Mouse (Mus musculus): ENCODE measurements at regions not wholly inside any gene's neighbourhood (a gene's known extent, or its start where the extent isn't known, plus 50 kb on each side); places are given as distances from the start of the nearest gene placed in this dataset.

DNA sequence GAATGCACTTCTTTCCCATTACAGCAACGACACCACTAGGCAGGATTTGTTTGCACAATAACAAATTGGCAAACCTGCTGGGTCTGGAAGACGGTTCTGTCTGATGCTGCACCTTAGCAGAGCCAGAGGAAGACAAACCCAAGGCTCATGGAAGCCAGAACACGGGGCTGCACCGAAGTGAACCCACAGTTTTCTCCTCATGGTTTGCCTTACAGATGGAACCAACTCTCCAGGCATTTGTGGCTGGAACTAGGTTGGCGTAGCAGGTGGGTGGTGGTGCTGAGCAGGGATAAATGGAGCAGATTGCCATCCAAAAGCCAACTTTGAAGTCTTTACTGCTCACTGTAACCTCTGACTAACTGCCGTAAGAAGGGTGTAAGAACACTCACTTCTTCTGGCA, 408.4 kb upstream of the Gm6657 start:
- DNase-seq = no peak

DNA sequence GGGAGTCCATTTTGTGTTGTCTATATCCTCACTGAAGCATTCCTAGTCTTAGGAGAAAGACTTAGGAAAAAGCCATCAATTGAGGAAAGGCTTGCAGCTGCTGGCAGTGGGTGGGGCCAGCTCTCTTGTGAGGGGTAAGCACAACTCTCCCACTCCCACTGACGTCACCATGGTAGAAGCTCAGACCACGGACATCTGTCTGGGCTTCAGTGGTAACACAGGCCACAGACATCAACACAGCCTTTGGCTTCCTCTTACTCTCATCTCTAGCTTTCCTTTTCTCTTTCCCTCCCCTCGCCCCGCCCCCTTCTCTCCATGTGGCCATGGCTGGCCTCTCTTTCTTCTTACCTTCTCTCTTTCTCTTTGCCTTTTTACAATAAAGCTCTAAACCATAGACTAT, 407.4 kb upstream of the Gm6657 start:
- no peak for DNase-seq

DNA sequence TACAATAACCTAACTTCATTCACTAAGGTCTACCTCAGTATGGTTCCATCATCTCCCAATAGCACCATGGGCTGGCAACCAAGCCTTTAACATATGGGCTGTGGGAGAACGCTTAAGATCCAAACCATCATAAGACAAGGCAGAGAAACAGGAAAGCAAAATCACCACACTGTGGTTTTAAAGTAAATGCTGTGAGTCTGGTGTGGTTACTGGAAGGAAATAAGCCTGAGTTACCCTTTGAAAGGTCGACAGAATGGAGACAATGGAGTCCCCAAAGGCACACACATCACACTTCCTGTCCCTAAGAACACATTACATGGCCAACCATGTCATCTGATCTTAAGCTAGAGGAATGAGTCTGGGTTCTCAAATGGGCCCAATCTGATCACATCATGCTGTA, 405.8 kb upstream of the Gm6657 start:
- no peak for DNase-seq

DNA sequence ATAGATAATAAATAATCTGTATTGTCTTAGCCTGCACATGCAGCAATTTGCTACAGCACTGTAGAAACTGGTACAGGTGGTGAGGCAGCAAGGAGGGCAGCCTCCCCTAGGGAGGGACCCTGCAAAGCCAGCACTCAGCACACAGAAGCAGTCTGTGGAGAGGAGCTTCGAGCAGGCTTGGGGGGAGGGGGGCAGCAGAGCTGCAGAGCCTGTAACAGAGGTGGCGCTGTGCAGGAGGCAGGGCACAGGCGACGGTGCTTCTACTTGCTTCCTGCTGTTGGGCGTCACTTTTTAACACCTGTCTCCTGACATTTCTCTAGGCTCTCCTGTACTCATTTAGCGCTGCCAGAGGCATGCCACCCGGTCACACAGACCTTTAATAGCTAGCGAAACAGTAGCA, 404.6 kb upstream of the Gm6657 start:
- DNase-seq = peak; percentile 51 to 66

DNA sequence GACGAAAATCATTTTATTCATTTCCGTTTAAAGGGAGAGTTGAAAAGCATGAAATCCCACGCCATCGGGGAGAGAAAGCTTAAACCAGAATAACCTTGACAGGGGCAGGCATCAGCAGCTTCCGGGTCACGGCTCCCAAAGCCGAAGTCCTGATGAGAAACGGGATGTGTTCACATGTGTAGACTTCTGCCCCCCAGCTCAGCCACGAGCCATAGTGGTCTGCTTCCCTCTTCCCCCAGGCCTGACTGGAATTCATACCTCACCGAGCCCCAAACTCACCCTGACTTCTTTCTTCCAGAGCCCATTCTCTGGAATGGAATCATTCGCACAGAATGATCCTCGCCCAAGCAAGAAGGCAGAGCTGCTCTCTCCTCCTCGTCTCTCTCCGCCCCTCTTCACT, 404.2 kb upstream of the Gm6657 start:
- DNase-seq = no peak

DNA sequence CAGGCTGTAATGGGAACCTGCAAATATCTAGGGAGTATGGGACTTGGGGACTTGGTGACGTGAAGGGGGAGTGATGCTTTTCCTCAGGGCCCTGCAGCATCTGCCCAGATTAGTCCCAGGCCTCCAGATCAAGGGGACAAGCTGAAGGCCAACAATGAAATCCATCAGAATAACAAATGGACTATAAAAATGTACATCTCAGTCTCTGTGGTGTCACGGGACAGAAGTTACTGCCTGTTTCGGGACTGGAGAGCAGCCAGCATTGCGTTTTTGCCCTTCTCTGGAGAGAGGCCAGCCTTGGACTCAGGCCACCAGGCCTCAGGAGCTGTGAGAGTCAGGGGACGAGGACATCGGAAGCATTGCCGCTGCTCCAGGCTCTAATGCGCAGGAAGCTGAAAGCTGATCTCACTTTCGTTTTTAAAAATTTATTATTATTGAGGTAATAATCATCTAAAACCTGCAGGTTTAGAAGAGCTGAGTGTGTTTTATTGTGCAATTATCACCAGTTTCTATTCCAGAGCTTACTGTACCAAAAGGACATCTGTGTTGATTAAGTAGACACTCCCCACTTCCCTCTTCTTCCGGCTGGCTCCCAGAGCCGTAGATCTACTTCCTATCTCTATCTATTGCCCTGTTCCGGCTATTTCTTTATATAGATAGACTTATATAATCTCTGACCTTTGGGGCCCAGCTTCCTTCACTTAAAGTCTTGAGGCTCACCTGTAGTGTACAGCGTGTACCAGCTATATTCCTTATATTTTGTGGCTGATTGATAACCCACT, 403.0 kb upstream of the Gm6657 start:
- DNase-seq = peak; percentile 83 to 85

DNA sequence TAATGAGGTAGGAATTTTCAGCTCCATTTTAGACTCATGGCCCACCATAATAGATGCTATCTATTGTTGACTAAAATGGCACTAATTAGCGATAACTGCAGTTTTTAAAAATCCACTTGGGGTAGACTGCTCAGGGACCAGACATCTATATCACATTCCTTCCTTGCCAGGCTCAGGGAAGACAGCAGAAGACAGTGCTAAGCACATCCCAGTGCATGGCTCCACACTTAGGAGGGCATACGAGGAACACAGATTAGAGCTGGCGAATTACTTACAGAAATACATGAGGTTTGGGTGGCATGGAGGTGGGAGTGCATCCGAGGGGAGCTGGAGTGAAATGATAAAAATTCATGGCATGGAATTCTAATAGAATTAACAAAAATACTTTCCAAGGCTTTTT, 395.5 kb upstream of the Gm6657 start:
- DNase-seq = no peak

DNA sequence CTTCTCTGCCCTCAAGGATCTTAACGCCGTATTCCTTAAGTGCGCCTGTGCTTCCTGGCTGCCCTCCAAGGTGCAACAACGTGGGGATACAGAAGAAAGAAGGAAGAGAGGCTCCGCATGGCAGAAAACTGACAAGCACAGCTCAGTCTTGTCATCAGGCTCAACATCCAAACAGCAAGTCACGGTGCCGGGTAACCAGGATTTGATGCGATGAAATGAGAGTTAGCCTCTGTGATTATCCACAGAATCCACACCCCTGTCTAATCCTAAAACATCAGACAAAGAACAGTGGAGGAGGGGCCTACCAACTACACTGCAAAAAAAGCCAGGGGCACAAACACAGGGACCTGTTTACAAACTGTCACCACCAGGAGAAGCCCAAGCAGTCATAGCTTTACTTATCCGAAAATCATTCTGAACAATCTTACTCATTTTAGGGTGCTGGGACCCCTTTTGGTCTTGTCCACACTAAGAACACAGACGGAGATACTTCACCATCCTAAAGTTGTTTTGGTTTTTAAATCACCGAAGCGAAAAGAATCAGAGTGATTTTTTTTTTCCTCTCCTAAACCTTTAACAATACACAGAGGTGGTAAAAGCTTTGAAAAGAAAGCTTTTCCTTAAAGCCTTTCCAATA, 394.8 kb upstream of the Gm6657 start:
- DNase-seq = peak; percentile 20 to 40

DNA sequence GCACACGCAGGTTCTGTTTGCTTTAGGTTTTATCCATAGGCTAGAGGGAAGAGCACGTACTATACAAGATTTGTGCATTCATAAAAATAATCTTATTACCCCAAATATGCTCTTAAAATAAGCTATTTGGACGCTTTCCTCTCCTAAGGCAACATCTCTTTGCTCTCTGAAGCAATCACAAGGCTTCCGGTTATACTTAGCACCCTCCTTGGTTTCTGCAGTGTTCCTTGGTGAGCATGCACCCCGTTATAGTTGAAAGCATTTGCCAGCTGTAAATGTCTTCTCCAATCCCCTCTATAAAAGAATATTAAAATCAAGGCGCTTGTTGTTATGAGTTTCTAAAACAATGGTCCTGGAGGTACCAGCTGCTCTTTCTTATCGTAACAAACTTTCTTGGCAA, 386.4 kb upstream of the Gm6657 start:
- no peak for DNase-seq

DNA sequence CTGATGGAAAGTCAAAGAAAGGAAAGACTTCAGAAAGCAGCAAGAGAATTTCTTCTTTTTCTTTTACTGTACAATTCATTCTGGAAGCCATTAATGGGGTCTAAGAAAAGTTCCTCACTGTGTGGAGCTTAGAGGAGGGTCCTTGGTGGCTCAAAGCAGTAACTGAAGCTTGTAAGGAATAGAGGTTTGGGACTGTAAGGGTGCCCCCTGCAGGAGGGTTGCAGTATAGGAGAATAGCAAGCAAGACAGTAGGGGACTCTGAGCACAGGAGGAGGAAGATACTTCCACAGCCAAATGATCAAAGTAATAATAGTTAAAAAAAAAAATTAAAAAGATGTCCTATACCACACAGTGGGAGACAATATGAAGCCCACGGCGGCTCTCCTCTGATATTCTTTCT, 382.8 kb upstream of the Gm6657 start:
- peak; percentile 51 to 58 for DNase-seq

DNA sequence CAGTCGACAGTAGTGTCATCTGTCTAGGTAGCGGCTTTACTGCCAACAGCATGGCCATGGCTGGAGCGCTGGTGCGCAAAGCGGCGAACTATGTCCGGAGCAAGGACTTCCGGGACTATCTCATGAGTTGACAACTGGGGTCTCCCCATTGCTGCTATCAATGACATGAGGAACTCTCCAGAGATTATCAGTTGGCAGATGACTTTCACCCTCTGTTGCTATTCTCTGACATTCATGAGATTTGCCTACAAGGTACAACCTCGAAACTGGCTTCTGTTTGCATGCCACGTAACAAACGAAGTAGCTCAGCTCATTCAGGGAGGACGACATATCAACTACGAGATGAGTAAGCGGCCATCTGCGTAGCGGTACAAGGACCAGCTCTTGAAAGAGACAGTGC, 374.6 kb upstream of the Gm6657 start:
- DNase-seq = no peak

DNA sequence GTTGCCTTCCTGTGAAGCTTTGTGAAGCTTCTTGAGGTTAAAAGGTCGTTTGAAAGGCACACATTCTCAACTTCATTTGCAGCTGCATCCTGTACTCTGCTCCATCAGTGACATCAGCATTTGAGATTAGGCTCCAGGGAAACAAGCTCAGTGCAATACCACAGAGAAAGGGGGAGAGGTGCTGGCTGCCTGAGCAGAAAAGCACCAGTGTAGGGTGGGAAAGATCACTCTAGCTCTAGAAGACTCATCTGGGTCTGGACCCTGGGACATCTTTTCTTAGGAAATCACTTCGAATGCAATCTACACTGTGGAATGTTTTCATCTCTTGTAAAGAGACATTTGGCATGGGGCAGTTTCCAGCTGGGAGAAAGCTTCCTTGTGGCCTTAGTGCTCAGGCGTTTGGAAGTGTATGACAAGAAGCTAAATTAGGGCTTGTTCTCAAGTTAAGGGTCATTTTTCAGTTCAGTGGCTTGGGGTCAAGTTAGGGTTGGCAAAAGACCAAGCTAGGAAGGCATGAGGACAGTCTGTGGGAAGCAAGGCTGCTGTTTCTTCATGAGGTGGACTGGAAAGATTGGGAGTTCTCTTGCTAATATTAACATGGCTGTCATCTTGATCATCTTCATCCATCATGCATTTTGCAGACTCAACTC, 370.5 kb upstream of the Gm6657 start:
- DNase-seq = peak; percentile 14 to 39

DNA sequence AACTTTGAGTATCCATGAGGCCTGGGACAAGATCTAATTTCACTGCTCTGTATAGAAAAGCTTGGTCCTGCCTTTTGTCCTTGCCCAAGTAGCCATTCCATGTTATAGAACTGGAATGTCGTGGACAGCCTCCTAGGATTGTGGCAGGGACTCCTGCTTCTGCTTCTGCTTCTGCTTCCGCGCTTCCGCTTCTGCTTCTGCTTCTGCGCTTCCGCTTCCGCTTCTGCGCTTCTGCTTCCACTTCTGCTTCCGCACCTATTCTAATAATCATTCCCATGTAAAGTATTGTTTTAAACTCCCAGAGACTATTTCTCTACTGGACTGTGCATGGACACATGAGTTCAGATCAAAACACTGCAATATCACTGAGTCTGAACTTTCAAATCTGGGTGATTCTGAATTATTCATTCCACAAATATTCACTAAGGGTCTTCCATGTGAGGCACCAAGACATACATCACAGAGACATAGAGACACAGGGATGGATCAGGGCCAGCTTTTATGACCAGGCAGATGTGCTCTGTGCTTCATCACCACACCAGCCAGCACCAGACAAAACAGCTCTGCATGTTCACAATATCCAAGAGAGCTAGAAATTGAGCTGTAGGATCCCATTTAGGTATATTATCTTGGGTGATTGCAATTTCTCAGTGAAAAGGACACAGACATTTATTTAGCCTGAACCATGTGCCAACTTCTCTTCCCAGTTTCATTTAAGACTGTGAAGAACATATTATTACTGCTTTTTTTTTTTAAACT, 360.5 kb upstream of the Gm6657 start:
- no peak for DNase-seq

DNA sequence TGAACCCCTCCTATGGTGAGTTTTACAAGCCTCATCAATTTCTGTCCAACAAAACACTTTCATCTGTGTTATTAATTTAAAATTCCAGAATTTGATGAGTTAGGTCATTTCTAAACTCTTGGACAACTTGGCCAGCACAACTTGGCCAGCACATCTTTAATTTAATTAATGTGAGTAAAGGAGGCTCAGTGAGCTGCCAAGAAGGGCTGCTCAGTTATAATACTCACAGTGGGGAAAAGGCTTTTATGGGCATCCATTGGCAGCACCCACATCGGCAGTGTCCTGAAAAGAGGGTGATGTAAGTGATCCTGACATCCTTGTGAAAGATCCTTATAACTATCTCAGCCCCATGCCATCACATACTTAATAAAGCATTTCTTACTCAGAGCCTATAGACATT, 359.2 kb upstream of the Gm6657 start:
- DNase-seq = no peak

DNA sequence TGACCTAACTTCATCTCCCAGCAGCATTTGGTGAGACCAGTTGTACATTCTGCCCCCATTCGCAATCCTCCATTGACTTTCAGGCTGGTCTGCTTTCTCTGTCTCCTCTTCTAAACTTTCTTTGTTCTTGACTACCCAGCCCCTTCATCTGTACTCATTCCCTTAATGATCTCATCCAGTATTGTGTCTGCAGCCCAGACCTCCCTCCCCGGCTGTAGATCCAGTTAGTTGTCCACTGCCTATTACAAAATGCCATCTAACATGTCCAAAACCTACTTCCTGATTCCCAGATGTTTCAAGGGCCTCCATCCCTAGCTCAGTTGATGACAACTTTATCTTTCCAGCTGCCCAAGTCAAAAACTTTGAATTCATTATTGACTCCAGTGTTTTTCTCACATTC, 357.8 kb upstream of the Gm6657 start:
- no peak for DNase-seq

DNA sequence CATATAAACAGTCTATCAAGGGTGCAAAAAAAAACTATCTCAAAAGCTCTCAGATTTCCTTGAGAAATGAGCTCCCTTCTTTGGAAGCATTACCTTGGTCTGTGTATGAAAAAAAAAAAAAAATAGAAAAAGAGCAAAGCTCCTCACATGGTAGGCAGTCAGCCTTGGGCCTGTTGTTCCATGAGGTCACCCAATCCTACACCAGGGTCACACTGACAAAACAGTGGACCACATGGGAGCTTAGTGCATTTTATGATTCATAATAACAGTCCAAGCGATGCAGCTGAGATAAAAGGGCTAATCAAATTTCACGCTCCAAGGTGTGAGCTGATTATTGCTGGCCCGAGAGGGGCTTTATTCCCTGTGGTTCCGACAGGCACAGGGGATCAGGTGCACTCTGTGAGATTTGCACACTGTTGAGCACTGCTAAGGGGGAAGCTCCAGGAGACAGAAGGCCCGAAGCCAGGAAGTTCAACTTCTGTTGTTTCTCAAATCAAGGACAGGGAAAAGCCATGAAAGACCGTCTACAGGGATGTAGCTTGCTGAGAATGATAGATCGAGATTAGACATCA, 352.1 kb upstream of the Gm6657 start:
- DNase-seq = no peak

DNA sequence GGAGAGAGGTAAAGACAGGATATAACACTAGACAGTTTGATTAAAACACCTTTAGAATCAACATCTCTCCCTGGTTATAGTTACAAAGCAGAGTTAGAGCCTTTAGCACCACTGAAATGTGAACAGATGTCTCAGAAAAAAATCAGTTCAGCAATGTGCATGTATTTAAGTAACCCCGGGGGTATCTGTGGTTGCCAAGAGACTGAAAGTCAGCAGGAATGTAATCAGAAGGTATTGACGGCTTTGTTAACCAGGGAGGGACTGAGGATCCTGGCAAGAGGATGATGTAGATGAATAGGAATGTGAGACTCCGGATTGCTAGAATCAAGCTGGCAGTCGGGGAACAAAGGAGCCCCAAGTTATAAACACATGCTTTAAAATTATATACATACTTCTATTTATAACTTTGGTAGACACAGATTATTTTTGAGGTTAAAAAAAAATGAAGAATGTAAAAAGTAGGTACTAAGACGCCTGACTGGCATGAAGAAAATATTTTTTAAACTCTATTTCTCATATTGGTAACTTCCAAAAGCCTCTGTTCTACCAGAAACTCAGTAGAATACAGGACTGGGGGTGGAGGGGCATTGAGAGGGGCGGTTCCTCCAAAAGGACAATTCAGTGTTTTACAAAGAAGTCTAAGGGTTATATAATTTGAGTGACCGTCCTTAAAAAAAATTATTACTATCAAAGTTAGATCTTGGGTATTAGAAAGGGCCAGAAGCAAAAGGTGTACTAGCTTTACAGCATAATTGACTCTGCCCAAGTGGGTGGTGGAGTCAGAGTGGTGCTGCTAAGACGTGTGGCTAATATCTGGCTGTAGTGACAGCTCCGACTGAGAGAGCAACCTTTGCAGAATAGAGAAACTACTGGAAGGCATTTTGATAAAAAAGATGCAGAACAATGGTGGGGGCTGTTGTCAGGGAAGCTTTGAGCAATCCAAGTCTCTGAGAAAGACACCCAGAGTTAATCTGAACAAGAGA, 341.2 kb upstream of the Gm6657 start:
- no peak for DNase-seq

DNA sequence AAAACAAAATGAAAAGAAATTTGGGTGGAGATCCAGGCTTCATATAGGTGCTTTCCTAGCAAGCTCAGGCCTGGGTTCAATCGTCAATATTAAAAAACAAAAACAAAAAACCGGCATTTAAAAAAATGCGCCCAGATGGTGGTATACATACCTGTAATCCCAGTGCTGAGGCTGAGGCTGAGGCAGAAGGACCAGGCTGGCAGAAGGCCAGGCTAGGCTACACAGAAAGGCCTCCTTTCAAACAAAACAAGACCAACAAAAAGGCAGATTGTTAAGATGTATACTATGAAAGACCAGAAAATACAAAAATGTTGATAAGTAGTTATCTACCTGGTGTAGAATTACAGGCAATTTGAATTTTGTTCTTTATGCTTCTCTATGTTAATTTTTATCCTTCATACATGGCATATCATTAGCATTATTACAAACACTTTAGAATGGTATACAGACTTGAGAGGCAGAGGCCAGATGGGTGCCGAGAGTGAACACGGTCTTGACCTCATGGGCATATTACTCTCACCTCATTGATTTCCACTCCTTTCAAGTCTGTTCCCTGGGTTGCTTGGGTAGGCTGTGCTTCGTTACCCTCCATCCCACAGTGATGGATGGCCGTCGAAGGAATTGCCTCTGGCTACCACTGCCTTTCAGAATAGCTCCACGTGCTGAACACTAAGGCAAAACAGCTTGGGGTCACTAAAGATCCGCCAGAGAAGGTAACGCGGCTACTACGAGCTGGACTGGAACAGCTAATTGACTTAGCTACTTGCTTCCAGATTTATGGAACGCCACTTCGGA, 339.6 kb upstream of the Gm6657 start:
- DNase-seq = peak; percentile 28 to 45

DNA sequence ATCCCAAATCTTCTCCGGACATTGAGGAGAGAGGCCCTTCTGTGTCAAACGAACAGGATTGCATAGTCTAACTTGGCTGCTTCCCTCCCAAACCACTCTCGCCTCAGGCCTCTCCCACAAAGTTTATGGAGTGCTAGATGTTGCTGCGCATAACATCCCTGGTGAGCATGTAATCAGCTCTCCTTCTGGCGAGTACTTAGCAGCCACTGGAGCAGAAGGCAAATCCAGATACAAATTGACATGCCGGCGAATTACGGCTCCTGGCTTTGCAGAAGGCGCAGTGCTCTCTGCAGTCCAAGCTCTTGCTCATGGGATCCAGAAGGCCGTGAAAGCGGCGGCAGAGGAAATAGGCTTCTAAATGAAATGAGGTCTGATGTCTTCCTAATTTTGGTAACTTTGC, 338.2 kb upstream of the Gm6657 start:
- DNase-seq = peak in 1 of 2 experiments; percentile 4

DNA sequence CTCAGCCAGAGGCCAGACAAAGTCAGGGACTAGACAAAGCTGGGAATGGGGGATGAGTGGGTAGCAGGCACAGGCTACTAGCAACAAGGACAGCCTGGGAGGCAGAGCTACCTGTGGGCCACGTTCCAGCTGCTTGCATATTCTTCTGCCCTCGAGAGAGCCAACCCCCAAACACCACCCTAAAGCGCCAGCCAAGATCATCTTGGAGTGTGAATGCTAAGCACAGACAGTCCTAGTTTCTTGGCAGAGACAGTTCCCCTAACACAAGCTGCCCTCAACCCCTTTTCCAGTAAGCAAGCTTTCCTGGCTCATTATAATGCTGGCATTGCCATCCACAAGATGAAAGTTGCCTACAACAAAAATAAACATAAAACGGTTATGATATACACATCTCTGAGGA, 336.8 kb upstream of the Gm6657 start:
- no peak for DNase-seq

All from kidney, postnatal 4 days (tissue).